Mouse (Mus musculus) bone marrow macrophage, adult 2 months (primary cell): ENCODE results near the gene Yif1a.

Source experiments
- CTCF ChIP-seq: IDR thresholded peaks from 2 replicates; pipeline ENCODE4 v1.5.1; 2012; ENCODE audit warnings: low read depth, mild to moderate bottlenecking, low read length, moderate library complexity
- POLR2A ChIP-seq: IDR thresholded peaks from 2 replicates; pipeline ENCODE4 v1.6.1; 2012; ENCODE audit warnings: mild to moderate bottlenecking, low read depth, low read length, borderline replicate concordance

- TF ChIP-seq CTCF (no peak), POLR2A (no peak)
Measured at GRCm38 (mm10) chr19:5094746-5095417, 6.5 kb downstream of the Yif1a start.
